Mouse (Mus musculus) cerebellum, adult 2 months (tissue): ENCODE measurements at regions not wholly inside any gene's neighbourhood (a gene's known extent, or its start where the extent isn't known, plus 50 kb on each side); places are given as distances from the start of the nearest gene placed in this dataset.

ENCODE experiments used
- DNase-seq, 2 experiments: peaks; one replicate each; pipeline ENCODE4 v3.0.0; 2021
- H3K27ac ChIP-seq: fragments of 200-500 bp; 2 replicates; pipeline ENCODE4 v1.5.1; 2012; ENCODE audit warnings: low read length, control low read depth, inconsistent platforms; ENCODE audit not compliant: insufficient read depth
- H3K27me3 ChIP-seq: fragments of 200-500 bp; 2 replicates; pipeline ENCODE4 v1.6.1; 2012; ENCODE audit warnings: inconsistent platforms, mild to moderate bottlenecking, low read length, moderate library complexity; ENCODE audit not compliant: control insufficient read depth, insufficient read depth
- H3K4me1 ChIP-seq: fragments of 200-500 bp; 2 replicates; pipeline ENCODE4 v1.6.1; 2011; ENCODE audit warnings: low read length; ENCODE audit not compliant: control insufficient read depth, insufficient read depth
- H3K4me3 ChIP-seq: fragments of 200-500 bp; replicated peaks from 2 replicates; pipeline ENCODE3; 2011; ENCODE audit warnings: mild to moderate bottlenecking, low read depth, low read length, control low read depth; ENCODE audit not compliant: insufficient read depth
- CTCF ChIP-seq: fragments of 200-500 bp; IDR thresholded peaks from 2 replicates; pipeline ENCODE4 v1.5.1; 2011; ENCODE audit warnings: low read depth, mild to moderate bottlenecking, control low read depth, low read length, moderate library complexity, borderline replicate concordance; ENCODE audit not compliant: insufficient read depth
- POLR2A ChIP-seq: fragments of 200-500 bp; IDR thresholded peaks from 2 replicates; pipeline ENCODE4 v1.6.1; 2011; ENCODE audit warnings: low read length, control low read depth, borderline replicate concordance; ENCODE audit not compliant: insufficient read depth
- WGBS: fragments of 180-500 bp; shearing (Covaris S2); methylation state at CpG from one replicate; pipeline ENCODE4 v1.1.7; 2018; 5-methylcytosine and 5-hydroxymethylcytosine counted together

GRCm38 (mm10) chr6:51664049-51664448, 140.3 kb downstream of the Snx10 start:
- no peak overlapping the region for H3K27ac ChIP-seq
- H3K4me3 ChIP-seq: no peak overlapping the region
- H3K27me3 ChIP-seq: no peaks in the 10 kb centered on the region
- TF ChIP-seq CTCF (no peak), POLR2A (no peak)
- no peak for DNase-seq
- no peaks in the 10 kb centered on the region for H3K4me1 ChIP-seq
- 97% methylated on average over 5 of the region's 5 CpGs for WGBS

GRCm38 (mm10) chr6:51667022-51667421, 143.3 kb downstream of the Snx10 start:
- Histone ChIP-seq H3K27ac (no peak overlapping the region), H3K4me3 (no peak overlapping the region), H3K4me1 (no peaks in the 10 kb centered on the region), H3K27me3 (no peaks in the 10 kb centered on the region)
- DNase-seq: no peak
- WGBS: 93% methylated on average over 3 of the region's 3 CpGs
- TF ChIP-seq CTCF (no peak), POLR2A (no peak)

GRCm38 (mm10) chr6:51675342-51675945, 151.7 kb downstream of the Snx10 start:
- no peak overlapping the region for H3K4me3 ChIP-seq
- H3K27ac ChIP-seq: no peak overlapping the region
- no peak for DNase-seq
- TF ChIP-seq POLR2A (no peak), CTCF (no peak)
- no peaks in the 10 kb centered on the region for H3K27me3 ChIP-seq
- peaks cover 5% of the 10 kb centered on the region; the same call in 1 of the 2 replicates for H3K4me1 ChIP-seq
- 89% methylated on average over 13 of the region's 13 CpGs for WGBS

GRCm38 (mm10) chr6:51677162-51677996, 153.7 kb downstream of the Snx10 start:
- 87% methylated on average over 12 of the region's 12 CpGs for WGBS
- H3K27ac ChIP-seq: no peak overlapping the region
- TF ChIP-seq CTCF (no peak), POLR2A (no peak)

GRCm38 (mm10) chr6:51678743-51679142, 155.0 kb downstream of the Snx10 start:
- H3K4me3 ChIP-seq: no peak overlapping the region
- 60% methylated on average over 3 of the region's 3 CpGs for WGBS
- peaks cover 5% of the 10 kb centered on the region; the same call in 1 of the 2 replicates for H3K4me1 ChIP-seq
- no peak overlapping the region for H3K27ac ChIP-seq
- no peak for TF ChIP-seq POLR2A
- no peak for TF ChIP-seq CTCF
- H3K27me3 ChIP-seq: no peaks in the 10 kb centered on the region
- no peak for DNase-seq

More at GRCm38 (mm10) chr6:51677162-51677996, 153.7 kb downstream of the Snx10 start:
- Histone ChIP-seq H3K4me3 (no peak overlapping the region), H3K27me3 (no peaks in the 10 kb centered on the region), H3K4me1 (peaks cover 5% of the 10 kb centered on the region; the same call in 1 of the 2 replicates)
- DNase-seq: no peak

- Histone ChIP-seq H3K4me1 (peaks cover 5% of the 10 kb centered on the region; the same call in 1 of the 2 replicates), H3K27me3 (no peaks in the 10 kb centered on the region), H3K4me3 (no peak overlapping the region), H3K27ac (no peak overlapping the region)
- no peak for DNase-seq
- WGBS: 85% methylated on average over 10 of the region's 10 CpGs
- no peak for TF ChIP-seq CTCF
- no peak for TF ChIP-seq POLR2A
Measured at GRCm38 (mm10) chr6:51680239-51680857, 156.6 kb downstream of the Snx10 start.

GRCm38 (mm10) chr6:51683131-51683530, 159.4 kb downstream of the Snx10 start:
- 88% methylated on average over 5 of the region's 5 CpGs for WGBS
- Histone ChIP-seq H3K4me3 (no peak overlapping the region), H3K27ac (no peak overlapping the region), H3K4me1 (no peaks in the 10 kb centered on the region), H3K27me3 (no peaks in the 10 kb centered on the region)
- no peak for DNase-seq
- no peak for TF ChIP-seq CTCF
- no peak for TF ChIP-seq POLR2A
